Comparison of ENCODE assay signal across 10 mouse cellular contexts in genomic region chr1:127442880-127443877, GRCm38 (mm10).
DNase-seq lines count a peak whose midpoint lies in the region; ATAC-seq and TF ChIP-seq lines count a peak whose summit lies in the region.
"Had no signal": no experiment of that assay in that cellular context is flagged by ENCODE, and none has a peak within 500 bp of the region (broad histone marks: within the 10 kb centered on the region; RNA-seq: fewer than 3 reads in every experiment).

No protein-coding gene starts in this region.

- H3K27ac ChIP-seq in kidney, embryonic 14.5 days (ENCODE audit: low read depth, low read length) = no peak overlapping the region
- H3K27ac ChIP-seq in kidney, adult 2 months (ENCODE audit: insufficient read depth, low read depth, low read length) = no peak overlapping the region
- H3K27ac ChIP-seq in embryonic facial prominence, embryonic 11.5 days (replicated peaks; ENCODE audit: low read depth, low read length) = peak overlapping the region; percentile 59
- H3K27ac ChIP-seq in heart, embryonic 16.5 days (ENCODE audit: low read length) = 0 out of 2 replicates have a peak overlapping the region, but pooled peaks have one; percentile 31
- H3K27ac ChIP-seq: liver, embryonic 14.5 days had no signal

- WGBS in kidney, embryonic 14.5 days = 21% methylated on average over 14 of the region's 14 CpGs
- 77% methylated on average over 14 of the region's 14 CpGs for WGBS in kidney, adult 2 months
- WGBS in embryonic facial prominence, embryonic 11.5 days = 16% methylated on average over 14 of the region's 14 CpGs
- WGBS in heart, embryonic 16.5 days = 28% methylated on average over 14 of the region's 14 CpGs

- H3K9ac ChIP-seq in kidney, embryonic 14.5 days (ENCODE audit: low read depth, low read length) = 0 out of 2 replicates have a peak overlapping the region, but pooled peaks have one; percentile 4
- no peak overlapping the region; the same call in 1 of the 2 replicates for H3K9ac ChIP-seq in embryonic facial prominence, embryonic 11.5 days (replicated peaks; ENCODE audit: low read length)
- H3K9ac ChIP-seq in heart, embryonic 16.5 days (ENCODE audit: low read length) = no peak overlapping the region
- H3K9ac ChIP-seq: liver, embryonic 14.5 days had no signal

- TF ChIP-seq CTCF in kidney, adult 2 months (conservative IDR thresholded peaks at IDR 0.05; ENCODE audit: insufficient read depth, insufficient read length, low read depth, low read length) = no peak

- H3K36me3 ChIP-seq in kidney, embryonic 14.5 days (ENCODE audit: control insufficient read depth, insufficient read depth, low read length) = no peaks in the 10 kb centered on the region; the same call in 1 of the 2 replicates
- H3K36me3 ChIP-seq in kidney, adult 2 months (ENCODE audit: control insufficient read depth, insufficient read depth, low read length) = no peaks in the 10 kb centered on the region
- H3K36me3 ChIP-seq in embryonic facial prominence, embryonic 11.5 days (replicated peaks; ENCODE audit: control insufficient read depth, insufficient read depth, low read depth, low read length) = no peaks in the 10 kb centered on the region
- peaks cover 14% of the 10 kb centered on the region for H3K36me3 ChIP-seq in heart, embryonic 16.5 days (ENCODE audit: control insufficient read depth, insufficient read depth)

- DNase-seq in kidney, adult 2 months = no peak
- peak; percentile 88 for DNase-seq in embryonic facial prominence, embryonic 11.5 days (ENCODE audit: low spot score)
- DNase-seq in retina, embryonic 14.5 days (ENCODE audit: low spot score) = peak; percentile 79
- DNase-seq in c-Kit-positive CD71-positive TER-119-positive erythroid progenitor cells, embryonic 14.5 days (ENCODE audit: low spot score) = no peak
- no peak for DNase-seq in layer of hippocampus, postnatal 14 days (ENCODE audit: low spot score in 2 of 2)
- no peak for DNase-seq in liver
- DNase-seq: adrenal gland, adult 8-10 months had no signal

- no peaks in the 10 kb centered on the region for H3K9me3 ChIP-seq in kidney, embryonic 14.5 days (ENCODE audit: control insufficient read depth, low read length)
- H3K9me3 ChIP-seq in embryonic facial prominence, embryonic 11.5 days (replicated peaks; ENCODE audit: control insufficient read depth, low read length) = no peaks in the 10 kb centered on the region
- no peaks in the 10 kb centered on the region for H3K9me3 ChIP-seq in heart, embryonic 16.5 days (replicated peaks; ENCODE audit: control insufficient read depth, low read length)

- peaks cover 41% of the 10 kb centered on the region for H3K4me1 ChIP-seq in kidney, embryonic 14.5 days (ENCODE audit: control insufficient read depth, insufficient read depth, low read length)
- H3K4me1 ChIP-seq in kidney, adult 2 months (ENCODE audit: control insufficient read depth, insufficient read depth, low read length) = no peaks in the 10 kb centered on the region
- peaks cover 9% of the 10 kb centered on the region for H3K4me1 ChIP-seq in embryonic facial prominence, embryonic 11.5 days (ENCODE audit: control insufficient read depth, insufficient read depth, low read length)
- H3K4me1 ChIP-seq in heart, embryonic 16.5 days (ENCODE audit: control insufficient read depth, insufficient read depth, low read length) = peaks cover 16% of the 10 kb centered on the region

- no peak for TF ChIP-seq POLR2A in kidney, adult 2 months (IDR thresholded peaks at IDR 0.05; ENCODE audit: low read depth, low read length)

- H3K27me3 ChIP-seq in kidney, embryonic 14.5 days (ENCODE audit: control insufficient read depth, insufficient read depth, low read length) = no peaks in the 10 kb centered on the region
- no peaks in the 10 kb centered on the region for H3K27me3 ChIP-seq in kidney, adult 2 months (replicated peaks; ENCODE audit: control insufficient read depth, insufficient read depth, low read length)
- no peaks in the 10 kb centered on the region for H3K27me3 ChIP-seq in embryonic facial prominence, embryonic 11.5 days (ENCODE audit: control insufficient read depth, insufficient read depth, low read length)
- H3K27me3 ChIP-seq in heart, embryonic 16.5 days (ENCODE audit: control insufficient read depth, insufficient read depth, low read length) = no peaks in the 10 kb centered on the region

- ATAC-seq in kidney, embryonic 14.5 days (ENCODE audit: low FRiP score, low TSS enrichment) = peak; percentile 42
- ATAC-seq in embryonic facial prominence, embryonic 11.5 days (replicated peaks; ENCODE audit: insufficient number of reproducible peaks, low FRiP score, low TSS enrichment, low read depth) = peak; percentile 66
- ATAC-seq in heart, embryonic 16.5 days (replicated peaks; ENCODE audit: extremely low read depth, insufficient read depth, low FRiP score) = peak; percentile 63; the same call in 1 of the 2 replicates

- H3K4me3 ChIP-seq in kidney, embryonic 14.5 days (ENCODE audit: low read length) = no peak overlapping the region
- H3K4me3 ChIP-seq in kidney, adult 2 months (ENCODE audit: insufficient read depth, low read depth, low read length) = no peak overlapping the region
- no peak overlapping the region for H3K4me3 ChIP-seq in embryonic facial prominence, embryonic 11.5 days (ENCODE audit: low read depth, low read length)
- H3K4me3 ChIP-seq in heart, embryonic 16.5 days (ENCODE audit: low read length) = no peak overlapping the region

- no peak overlapping the region for H3K4me2 ChIP-seq in kidney, embryonic 14.5 days (replicated peaks; ENCODE audit: low read depth, low read length)
- H3K4me2 ChIP-seq in embryonic facial prominence, embryonic 11.5 days (ENCODE audit: low read depth, low read length) = no peak overlapping the region
- H3K4me2 ChIP-seq in heart, embryonic 16.5 days (ENCODE audit: low read depth, low read length) = no peak overlapping the region

Comparison
In these comparisons a context has a peak if more than half of its experiments do, and no peak if none do; other contexts are left out.
1. H3K27ac ChIP-seq: peak in embryonic facial prominence, embryonic 11.5 days (single experiment) and heart, embryonic 16.5 days (single experiment); none in kidney, embryonic 14.5 days (single experiment) and kidney, adult 2 months (single experiment).
2. DNase-seq: peak in embryonic facial prominence, embryonic 11.5 days (single experiment) and retina, embryonic 14.5 days (single experiment); none in kidney, adult 2 months (single experiment), c-Kit-positive CD71-positive TER-119-positive erythroid progenitor cells, embryonic 14.5 days (single experiment), layer of hippocampus, postnatal 14 days (0 of 2) and liver (single experiment).
3. Peak in every context shown above with its lines, with median percentiles within 50 percentile points of each other: ATAC-seq.